Mouse (Mus musculus) v-Abl transformed pro-B cells (cell line): ENCODE results near the gene Ext2.

Experiments
- in situ Hi-C, 2 experiments: fragments of 400-800 bp; cut with MboI; formaldehyde crosslinking; loops; one replicate each; pipeline ENCODE4 v1.15.1; 2025; ENCODE audit not compliant: unreplicated experiment in 2 of 2

Ext2 gene

DNA sequence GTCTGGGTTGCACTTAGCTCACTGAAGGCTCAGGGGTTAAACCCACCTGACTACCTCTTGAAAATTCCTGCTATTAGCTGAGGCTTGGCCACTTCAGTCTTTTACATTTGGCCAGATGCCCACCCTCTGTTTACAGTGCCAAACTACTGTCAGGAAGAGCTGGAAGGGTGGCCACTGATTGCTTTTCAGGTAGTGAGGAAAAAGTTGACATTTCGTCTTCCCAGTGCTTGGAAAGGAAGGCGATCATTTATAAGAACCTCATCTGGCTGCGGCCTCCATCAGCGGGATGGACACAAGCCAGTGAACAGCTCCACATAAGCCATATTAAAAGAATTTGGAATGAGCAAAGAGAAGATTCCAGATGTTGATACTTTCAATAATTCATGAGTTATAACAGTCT is 72.7 kb downstream of the Ext2 start:
- in situ Hi-C loops = no loop called here

- in situ Hi-C loops = no loop called here
These were observed 74.7 kb downstream of the Ext2 start for GRCm38 (mm10) chr2:93747538-93748126.

- in situ Hi-C loops = no loop called here
These were observed 75.7 kb downstream of the Ext2 start for GRCm38 (mm10) chr2:93746620-93747019.

GRCm38 (mm10) chr2:93746162-93746561 is 76.2 kb downstream of the Ext2 start:
- in situ Hi-C loops = no loop called here

DNA sequence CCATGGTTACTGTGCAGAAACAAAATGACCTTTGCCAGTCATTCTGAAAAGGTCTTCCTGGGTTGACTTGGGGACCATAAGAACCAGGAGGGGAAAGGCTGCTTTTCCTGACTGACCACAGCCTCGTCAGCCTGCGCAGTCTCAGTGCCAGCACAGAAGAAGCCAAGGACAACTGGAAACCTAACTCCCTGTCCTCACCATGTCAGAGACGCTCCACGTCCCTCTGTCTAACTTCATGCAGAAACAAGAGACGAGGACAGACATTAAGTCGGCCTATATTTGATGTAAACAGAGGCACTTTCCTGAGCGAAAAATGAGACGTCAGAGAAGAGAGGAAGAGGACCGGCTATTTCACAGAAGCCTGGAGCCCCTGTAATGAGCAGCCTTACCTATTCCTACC is 76.6 kb downstream of the Ext2 start:
- in situ Hi-C loops = no loop called here

DNA sequence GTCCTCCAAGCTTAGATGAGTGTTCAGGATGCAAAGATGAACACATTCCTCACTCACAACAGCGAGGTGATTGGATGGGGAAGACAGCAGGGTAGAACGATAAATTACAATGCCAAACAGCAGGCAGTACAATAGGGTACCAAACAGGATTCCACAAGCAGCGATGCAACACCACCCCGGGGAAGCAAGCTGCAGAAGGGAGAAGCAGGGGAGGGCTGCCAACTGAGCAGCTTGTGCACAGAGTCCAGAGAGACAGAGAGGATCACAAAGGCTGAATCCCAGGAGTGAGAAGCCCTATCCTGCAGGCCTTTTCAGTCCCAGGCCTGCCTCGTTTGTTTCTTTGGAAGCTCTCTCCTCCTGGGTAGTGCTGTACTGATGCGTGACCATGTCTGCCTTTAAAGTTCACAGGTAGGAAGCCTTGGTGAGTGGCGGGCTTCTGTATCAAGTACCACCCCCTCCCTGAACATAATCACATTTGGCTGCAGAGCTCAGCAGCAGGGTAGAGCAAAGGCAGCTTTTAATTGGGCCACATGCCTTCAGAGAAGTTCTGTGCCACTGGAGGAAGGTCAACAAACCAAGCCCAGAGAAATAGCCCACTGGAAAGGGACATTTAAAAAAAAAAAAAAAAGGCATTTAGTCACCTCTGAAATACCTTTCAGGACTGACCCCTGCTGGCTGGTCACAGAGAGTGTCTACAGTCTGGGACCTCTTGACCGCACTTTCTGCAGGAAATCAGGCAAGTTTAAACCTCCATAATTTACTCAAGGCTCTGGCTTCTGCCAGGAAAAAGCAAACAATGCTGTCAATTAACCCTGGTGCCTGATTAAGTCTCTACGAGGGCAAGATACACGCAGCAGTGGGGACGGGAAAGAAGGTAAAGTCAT is 77.8 kb downstream of the Ext2 start:
- in situ Hi-C loops = no loop called here

DNA sequence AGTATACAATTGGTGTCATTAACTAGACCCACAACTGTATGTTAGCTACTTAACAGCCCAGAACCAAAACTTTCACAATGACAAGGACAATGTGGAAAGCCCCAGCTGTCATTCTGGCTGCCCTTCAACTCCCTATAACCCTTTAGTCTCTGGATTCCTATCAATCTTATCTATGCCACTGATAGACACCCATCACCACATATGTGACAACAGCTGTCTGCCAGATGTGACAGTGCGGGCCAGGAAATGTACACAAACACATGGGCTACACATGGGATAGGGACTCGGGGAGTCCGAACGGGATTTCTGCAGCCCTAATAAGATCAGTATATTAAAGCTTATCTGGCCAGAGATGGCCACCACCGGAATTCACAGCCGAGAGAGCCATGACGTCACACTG is 80.7 kb downstream of the Ext2 start:
- in situ Hi-C loops = no loop called here

- in situ Hi-C loops = no loop called here
These were observed 83.3 kb downstream of the Ext2 start for GRCm38 (mm10) chr2:93739044-93739569.

GRCm38 (mm10) chr2:93737146-93737545 is 85.2 kb downstream of the Ext2 start:
- in situ Hi-C loops = no loop called here

DNA sequence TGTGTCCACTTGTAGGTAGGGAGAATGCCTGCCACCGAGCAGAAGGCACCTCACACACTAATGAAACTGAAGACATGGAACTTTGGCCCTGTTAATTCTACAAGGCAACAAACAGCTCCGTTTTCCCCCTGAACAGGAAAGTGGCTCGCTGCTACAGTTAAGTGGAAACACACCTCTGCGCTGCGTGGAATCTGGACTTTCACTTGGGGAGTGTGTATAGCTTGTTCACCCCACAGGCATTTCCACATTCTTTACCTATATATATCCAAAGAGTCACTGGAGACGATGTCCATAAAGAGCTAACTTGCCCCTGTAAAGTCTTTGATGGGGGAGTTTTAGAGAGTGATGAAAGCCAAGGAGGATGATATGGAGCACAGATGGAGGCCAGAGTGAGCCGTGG is 89.7 kb downstream of the Ext2 start:
- in situ Hi-C loops = no loop called here

GRCm38 (mm10) chr2:93729585-93729984 is 92.8 kb downstream of the Ext2 start:
- in situ Hi-C loops = no loop called here

- in situ Hi-C loops = no loop called here
These were observed 99.1 kb downstream of the Ext2 start for GRCm38 (mm10) chr2:93723138-93723744.

DNA sequence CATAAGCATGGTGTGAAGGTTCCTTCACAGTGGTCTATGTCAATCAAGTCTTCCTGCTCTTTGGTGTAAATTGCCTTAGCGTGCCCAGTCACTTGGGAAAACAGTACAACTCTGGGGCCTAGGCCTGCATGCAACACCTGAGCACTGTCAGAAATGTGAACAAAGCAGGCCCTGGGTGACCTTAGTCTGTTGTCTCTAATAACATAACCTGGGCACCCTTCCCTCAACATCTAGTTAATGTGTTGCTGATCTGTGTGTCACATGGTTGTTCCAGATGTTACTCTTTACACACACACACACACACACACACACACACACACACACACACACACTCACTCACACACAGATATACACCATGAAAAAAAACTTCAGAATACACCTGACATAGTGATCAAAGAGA is 101.4 kb downstream of the Ext2 start:
- in situ Hi-C loops = no loop called here

- in situ Hi-C loops = no loop called here
These were observed 102.3 kb downstream of the Ext2 start for GRCm38 (mm10) chr2:93719792-93720675.

- in situ Hi-C loops = no loop called here
These were observed 109.1 kb downstream of the Ext2 start for GRCm38 (mm10) chr2:93713267-93713666.

DNA sequence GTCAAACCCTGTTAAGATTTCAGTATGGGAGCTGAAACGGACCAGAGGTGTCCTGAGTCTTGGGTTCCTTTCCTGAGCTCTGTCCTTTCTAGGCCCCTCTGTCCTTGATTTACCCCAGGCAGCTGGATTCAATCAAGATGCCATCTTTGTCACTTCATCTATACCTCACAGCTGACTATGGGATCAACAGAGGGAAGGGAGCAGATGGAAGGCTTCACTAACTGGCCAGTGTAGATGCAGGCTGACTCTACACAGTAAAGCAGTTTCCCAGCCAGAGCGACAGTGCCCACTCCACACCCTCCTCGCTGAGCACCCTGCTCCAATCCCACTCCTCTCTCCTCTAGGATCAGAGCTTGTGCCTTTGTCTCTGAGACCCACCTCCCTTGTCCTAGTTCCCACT is 110.9 kb downstream of the Ext2 start:
- in situ Hi-C loops = no loop called here

DNA sequence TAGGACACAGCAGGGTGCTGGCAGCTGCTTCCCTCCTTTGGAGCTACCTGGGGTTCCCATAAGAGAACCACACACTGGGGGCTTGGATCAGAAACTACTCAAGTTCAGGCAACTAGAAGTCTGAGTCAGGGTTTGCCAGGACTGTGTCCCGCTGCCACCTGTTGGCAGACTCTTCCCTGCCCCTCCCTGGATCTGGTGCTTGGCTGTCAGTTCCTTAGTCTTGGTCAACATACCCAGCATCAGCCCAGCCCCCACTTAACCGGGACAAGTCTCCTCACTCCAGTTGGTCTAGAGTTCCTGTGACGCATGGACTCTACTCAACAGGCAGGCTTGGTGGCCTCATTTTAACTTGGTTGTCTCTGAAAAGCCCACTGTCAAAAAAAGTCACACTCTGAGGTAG is 112.7 kb downstream of the Ext2 start:
- in situ Hi-C loops = no loop called here

DNA sequence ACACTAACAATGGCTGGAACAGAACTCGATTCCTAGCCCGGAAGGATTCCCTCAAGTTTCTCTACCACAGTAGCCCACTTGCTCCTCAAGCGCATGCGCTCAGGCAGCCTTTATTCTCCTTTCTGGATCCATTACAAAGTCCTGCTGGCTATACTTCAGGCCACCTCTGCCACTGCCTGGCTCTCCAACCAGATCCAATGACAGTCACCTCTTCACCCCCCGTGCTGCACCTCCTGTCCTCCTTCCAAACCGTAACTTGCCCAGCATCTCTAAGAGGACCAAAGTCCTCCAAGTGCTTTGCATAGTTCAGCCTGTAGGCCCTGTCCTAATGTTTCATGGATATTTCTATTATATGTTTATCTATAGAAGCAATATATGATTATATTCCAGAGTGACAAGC is 113.1 kb downstream of the Ext2 start:
- in situ Hi-C loops = no loop called here

- in situ Hi-C loops = no loop called here
These were observed 115.5 kb downstream of the Ext2 start for GRCm38 (mm10) chr2:93706825-93707224.

DNA sequence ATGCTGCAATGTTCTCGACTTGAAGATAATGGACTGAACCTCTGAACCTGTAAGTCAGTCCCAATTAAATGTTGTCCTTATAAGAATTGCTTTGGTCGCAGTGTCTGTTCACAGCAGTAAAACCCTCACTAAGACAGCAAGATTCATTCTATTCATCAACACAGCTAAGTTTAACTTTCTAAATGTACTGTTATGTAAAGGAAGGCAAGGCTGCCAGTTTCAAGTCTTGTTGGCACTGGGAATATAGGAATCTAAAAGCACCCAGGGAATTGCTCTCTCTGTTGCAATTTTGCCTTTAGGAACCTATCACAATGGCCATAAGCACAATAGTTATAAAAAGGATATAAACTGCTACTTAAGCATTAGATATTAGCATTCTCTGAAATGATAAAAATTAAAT is 116.0 kb downstream of the Ext2 start:
- in situ Hi-C loops = no loop called here

DNA sequence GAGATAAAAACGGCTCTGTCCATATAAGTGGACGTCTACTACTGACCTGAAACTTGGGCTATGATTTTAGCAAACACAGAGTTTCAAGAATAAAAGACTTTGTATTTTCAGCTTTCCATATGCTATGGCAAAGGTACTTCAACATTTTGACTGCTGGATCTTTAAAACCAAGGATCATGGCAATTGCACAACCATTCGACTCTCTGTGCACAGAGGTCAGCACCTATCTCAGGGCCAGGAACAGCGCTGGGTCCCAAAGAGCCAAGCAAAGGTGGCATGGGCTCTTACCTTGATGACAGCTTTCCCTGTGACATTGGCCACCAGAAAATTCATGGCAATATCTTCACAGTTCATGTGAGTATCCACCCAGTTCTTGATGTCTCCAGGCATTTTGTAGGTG is 118.2 kb downstream of the Ext2 start:
- in situ Hi-C loops = no loop called here
